Mouse (Mus musculus): ENCODE data around the gene Lmnb2.

The Lmnb2 gene

GRCm38 (mm10) chr10:80855749-80856073, 62.3 kb downstream of the Lmnb2 start:
- DNase-seq (ENCODE audit: low read depth, low spot score): peak; percentile 46

GRCm38 (mm10) chr10:80854913-80855748, 62.9 kb downstream of the Lmnb2 start, which contains the start of the genes Lsm7 and Sppl2b:
Gene Lsm7, minus strand, starts transcription at chr10:80855209.
Gene Sppl2b, plus strand, starts transcription at chr10:80855275.
- peak; percentile 92 for DNase-seq (ENCODE audit: low read depth, low spot score)

Measured in c-Kit-negative CD71-positive TER-119-positive erythroid progenitor cells, embryonic 14.5 days (primary cell).